Mouse (Mus musculus) T-helper 1 cell (primary cell): ENCODE data around the gene Dmpk.
"Not testable (repeated sequence)": the region's sequence is repeated elsewhere in the genome, so short reads cannot be mapped to it uniquely, and the experiment has no call there.

Experiments used
- in situ Hi-C: fragments of 300-600 bp; cut with MboI, MseI; formaldehyde crosslinking; loops from one replicate; pipeline ENCODE4 v1.15.1; 2025; ENCODE audit warnings: high pct_unique_total_duplicates

The Dmpk gene

DNA sequence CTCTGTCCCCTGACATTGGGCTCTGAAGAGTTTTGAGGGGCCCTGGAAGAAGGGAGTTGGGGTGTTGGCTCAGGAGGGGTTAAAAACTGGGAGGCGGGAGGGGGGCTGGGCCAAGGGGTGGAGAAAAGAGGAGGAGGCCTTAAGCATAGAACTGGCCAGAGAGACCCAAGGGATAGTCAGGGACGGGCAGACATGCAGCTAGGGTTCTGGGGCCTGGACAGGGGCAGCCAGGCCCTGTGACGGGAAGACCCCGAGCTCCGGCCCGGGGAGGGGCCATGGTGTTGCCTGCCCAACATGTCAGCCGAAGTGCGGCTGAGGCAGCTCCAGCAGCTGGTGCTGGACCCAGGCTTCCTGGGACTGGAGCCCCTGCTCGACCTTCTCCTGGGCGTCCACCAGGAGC is at the start of gene Dmpk:
Gene Dmpk (plus strand): TSS at position 149 of the 400 bp plus-strand sequence.
- in situ Hi-C loops = no loop called here

DNA sequence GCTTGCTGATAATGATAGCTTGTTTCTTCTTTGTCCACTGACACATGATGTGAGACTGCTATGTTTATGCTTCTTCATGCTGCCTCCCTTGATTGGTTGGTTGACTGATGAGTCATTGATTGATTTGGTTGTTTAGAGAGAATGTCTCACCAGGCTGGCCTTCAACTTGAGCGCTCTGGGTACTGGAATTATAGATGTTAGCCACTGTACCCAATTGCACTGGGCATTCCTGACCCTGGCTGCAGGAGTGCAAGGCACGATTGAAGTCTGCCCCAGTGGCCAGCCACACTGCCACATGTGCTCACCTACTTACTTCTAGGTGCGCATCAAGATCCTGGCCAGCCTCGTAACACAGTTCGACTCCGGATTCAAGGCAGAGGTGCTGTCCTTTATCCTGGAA is 39.0 kb upstream of the Dmpk start:
- in situ Hi-C loops = no loop called here

DNA sequence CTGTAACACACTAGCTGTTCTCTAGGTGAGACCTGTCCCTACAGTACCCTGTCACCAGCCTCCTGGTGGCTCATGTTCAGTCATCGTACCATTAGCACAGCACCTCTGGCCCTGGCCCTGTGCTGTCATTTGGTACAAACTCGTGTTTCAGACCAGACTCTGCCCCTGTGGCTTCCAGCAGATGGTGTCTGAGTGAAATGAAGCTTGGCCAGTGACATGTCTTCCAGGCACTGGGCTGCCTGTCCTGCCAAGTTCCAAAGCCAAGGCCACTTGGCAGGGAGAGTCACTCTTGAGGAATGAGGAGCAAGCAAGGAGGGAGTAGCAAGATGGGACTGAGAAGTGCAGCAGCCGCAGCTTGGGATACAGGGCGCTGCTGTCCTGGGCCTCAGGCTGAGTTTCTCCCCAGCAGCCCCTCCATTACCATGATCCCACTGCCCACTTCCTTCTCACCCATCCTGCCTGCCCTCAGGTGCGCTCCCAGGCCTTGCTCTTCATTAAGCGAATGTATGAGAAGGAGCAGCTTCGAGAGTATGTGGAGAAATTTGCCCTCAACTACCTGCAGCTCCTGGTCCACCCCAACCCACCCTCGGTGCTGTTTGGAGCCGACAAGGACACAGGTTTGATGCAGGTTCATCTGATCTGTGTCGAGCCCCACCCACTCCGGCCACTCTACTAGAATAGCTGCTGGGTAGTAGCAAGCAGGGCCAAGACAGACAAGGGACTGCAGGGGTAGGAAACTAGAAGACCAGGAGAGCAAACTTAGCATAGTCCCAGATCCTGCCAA is 37.2 kb upstream of the Dmpk start:
- in situ Hi-C loops = no loop called here

DNA sequence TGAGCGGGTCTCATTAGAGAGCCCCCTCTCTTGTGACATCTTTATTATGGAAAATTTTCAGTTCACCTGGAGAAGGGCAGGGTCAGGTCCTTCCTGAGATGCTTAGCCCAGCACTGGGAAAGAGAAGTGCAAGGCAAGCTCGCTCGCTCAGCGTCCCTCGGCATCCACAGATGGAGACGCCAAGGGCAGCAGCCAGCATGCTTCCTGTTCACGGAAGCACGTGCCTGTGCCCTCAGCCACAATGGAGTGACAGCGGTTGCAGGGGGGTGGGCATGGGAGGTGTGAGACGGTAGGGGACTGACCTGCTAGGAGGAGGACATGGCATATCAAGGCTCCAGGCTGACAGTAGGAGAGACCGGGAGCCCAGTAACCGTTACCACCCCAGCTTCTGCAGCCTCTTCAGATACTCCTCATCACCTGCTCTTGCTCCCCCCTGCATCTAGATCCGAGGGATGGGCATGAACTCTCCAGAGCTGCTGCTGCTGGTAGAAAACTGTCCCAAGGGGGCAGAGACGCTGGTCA is 35.6 kb upstream of the Dmpk start:
- in situ Hi-C loops = no loop called here

DNA sequence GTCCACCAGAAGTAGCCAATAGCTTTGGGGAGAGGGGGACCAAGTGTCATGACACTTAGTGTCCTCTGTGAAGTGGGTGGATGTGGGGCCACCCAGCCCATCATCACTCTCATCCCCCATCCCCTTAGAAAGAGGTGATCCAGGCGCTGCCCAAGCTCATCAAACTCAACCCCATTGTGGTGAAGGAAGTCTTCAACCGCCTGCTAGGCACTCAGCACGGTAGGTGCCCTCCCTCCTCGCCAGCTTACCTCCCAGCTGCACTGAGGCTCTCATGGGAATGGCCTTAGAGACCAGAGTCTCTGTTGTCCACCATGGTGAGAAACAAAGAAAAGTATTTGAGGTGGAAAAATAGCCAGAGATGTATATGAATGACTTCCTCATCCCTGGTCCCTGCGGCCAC is 34.4 kb upstream of the Dmpk start:
- in situ Hi-C loops = no loop called here

DNA sequence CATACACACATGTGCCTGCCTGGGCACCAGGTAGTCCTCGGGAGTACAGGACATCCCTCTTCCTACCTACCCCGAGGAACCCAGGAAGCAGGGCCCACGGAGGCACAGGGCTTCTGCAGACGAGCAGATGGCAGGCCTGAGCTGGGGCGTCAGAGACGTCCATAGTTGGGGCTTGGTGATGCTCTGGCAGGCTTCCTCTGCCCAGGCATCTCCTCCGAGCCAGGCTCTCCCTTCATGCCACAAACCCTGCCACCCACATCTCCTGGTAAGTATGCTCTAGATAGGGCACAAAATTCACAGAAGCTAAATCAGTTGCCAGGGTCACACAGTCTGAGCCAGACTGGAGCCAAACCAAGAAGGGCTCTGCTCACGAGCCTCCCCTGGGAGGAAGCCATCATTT is 33.5 kb upstream of the Dmpk start:
- in situ Hi-C loops = no loop called here

DNA sequence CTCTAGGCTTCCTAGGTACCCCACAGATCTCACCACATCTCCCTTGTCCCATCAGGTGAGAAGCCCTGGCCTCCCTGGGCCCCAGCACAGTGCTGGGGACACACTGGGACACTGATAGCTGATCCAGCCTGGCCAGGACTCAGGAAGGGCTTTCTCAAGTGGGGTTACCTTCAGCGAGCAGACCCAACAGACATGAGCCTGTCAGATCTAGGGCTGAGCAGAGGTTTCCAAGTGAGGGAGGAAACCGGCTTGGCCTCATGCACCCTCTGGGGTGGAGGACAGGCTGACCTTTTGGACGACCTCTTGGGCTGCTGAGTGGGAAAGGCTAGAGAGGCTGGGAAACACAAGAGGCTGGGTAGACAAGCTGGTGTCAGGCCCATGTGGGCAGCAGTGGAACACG is 32.5 kb upstream of the Dmpk start:
- in situ Hi-C loops = no loop called here

DNA sequence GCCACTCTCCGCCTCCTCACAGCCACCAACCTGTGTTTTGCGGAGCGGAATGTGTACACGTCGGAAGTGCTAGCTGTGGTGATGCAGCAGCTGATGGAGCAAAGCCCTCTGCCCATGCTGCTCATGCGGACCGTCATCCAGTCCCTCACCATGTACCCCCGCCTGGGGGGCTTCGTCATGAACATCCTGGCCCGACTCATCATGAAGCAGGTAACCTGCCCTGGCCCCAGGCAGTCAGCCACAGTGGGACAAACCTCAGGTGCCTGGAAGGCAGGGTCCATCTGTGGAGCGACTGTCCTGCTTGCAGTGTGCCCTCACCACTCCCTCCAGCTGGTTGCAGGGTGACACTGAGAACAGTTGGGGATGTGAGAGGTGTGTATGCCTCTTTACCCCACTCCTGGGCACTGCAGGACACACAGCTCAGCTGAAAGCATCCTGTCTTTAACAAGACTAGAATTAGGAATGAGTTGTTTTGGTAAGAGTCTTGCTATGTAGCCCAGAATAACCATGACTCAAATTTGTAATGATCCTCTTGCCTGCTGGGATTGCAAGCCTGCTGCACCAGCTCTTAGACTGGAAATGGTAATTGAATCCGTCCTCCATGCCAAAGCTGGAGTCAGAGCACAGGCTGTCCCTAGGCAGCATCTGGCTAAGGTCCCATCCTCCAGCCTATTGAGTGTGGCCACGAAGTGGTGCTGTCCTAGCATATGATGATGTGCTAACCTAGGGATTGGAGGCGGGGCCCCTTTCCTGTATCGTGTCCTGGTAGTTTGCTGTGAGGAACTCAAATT is 31.1 kb upstream of the Dmpk start:
- in situ Hi-C loops = no loop called here

DNA sequence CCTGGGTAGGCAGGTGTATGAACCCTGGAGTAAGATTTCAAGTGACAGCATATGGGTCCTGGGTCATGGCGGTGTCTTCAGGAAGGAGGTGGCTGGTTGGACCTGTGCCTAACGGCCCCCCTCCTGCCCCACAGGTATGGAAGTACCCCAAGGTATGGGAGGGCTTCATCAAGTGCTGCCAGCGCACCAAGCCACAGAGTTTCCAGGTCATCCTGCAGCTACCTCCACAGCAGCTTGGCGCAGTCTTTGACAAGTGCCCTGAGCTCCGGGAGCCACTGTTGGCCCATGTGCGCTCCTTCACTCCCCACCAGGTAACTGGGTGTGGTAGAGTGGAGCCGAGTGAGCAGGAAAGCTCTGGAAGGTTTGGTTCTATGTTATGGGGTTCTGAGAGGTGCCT is 30.5 kb upstream of the Dmpk start:
- in situ Hi-C loops = no loop called here

DNA sequence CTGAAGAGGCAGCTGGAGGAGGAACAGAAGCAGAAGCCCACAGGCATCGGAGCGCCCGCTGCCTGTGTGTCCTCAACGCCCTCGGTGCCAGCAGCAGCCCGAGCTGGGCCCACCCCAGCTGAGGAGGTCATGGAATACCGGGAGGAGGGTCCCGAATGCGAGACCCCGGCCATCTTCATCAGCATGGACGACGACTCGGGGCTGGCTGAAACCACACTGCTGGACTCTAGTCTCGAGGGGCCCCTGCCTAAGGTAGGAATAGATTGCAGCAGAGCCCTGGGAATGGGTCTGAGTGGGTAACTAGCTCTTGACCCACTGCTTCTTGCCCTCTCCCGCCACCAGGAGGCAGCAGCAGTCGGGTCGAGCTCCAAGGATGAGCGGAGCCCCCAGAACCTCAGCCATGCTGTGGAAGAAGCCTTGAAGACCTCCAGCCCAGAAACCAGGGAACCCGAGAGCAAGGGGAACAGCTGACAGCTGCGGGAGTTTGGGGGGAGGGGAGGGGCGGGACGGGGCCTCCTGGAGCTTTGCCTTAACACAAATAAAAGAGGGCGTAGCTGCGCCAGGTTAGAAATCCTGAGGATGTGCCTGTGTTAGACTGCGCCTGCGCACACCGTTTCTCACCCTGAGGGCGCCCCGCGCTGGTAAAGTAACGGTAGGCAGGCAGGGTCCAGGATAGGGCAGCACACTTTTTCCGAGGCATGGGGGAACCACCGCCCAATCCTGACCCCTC is 29.4 kb upstream of the Dmpk start, which contains the start of gene Rsph6a:
Gene Rsph6a (plus strand): TSS at position 644 of the 730 bp plus-strand sequence.
- in situ Hi-C loops = no loop called here

DNA sequence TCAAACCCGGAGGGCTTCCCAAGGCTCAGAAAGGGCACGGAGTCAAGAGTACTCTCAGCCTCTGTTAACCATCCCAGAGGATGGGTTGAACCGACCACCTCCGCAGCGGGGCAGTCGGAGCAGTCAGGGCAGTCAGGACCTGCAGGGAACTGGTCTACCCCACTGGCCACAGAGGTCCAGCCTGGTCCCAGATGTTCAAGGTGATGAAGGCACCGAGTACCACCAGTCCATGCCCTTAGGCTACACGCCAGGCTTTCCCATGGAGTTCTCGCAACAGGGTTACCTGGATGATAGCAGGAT is 28.9 kb upstream of the Dmpk start:
- in situ Hi-C loops = no loop called here

DNA sequence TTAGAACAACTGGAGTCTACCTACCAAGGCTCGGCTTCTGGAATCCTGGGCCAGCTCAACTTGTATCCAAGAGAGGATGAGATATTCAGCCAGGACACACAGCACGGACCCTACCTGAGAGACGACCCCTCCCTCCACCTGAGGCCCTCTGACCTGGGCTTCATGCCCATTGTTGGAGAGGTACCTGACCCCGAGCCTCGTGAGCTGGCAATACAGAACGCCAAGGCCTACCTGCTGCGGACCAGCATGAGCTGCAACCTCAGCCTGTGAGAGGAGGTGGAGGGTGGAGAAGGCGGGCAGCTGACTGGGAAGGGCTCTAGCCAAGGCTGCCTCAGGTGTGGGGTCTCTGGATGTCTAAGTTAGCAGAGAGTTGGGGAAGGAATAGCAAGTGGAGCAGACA is 28.5 kb upstream of the Dmpk start:
- in situ Hi-C loops = no loop called here

DNA sequence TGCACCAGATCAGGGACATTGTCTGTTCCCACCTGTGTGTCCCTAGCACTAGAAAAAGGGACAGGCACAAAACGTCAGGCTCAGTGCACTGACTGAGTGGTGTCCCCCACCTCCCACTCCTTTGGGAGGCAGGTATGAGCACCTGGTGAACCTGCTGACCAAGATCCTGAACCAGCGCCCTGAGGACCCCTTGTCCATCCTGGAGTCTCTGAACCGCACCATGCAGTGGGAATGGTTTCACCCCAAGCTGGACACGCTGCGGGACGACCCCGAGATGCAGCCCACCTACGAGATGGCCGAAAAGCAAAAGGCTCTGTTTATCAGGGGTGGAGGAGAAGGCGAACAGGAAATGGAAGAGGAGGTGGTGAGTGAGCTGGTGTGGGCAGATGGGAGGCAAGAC is 26.2 kb upstream of the Dmpk start:
- in situ Hi-C loops = no loop called here

DNA sequence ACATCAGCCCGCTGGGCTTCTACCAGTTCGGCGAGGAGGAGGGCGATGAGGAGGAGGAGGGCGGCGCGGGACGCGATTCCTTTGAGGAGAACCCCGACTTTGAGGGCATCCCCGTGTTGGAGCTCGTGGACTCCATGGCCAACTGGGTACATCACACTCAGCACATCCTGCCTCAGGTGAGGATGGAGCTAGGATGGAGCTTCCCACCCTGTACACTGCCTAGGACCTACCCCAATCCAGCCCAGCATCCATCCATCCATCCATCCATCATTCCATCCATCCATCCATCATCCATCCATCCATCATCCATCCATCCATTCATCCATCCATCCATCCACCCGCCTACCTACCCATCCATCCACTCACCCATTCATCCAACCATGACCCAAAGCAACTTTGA is 17.8 kb upstream of the Dmpk start:
- in situ Hi-C loops = no loop called here

DNA sequence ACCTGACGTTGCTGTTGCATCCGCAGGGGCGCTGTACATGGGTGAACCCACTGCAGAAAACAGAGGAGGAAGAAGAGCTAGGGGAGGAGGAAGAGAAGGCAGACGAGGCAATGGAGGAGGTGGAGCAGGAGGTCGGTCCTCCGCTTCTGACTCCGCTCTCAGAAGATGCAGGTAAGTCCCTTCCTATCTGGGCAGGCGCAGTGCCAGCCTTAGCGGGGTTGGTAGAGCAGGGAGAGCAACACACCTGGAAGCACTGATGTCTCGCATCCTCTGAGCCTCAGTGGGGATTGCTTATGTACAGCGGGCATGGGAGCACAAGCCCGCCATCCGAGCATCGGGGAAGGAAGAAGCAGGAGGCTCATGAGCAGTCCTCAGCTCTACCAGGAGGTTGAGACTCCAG is 16.6 kb upstream of the Dmpk start:
- in situ Hi-C loops = no loop called here

DNA sequence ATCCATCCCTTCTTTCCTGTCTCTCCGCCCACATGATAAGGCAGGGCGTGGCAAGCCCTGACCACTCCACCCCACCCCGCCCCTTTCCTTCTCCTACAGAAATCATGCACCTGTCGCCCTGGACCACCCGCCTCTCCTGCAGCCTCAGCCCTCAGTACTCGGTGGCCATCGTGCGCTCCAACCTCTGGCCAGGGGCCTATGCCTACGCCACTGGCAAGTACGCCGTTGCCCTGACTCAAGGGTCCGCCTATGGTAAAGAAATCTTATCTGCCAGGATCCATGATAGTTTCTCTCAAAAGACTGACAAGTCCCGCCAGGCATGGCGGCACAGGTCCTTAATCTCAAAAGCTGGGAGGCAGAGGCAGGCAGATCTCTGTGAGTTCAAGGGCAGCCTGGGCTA is 15.7 kb upstream of the Dmpk start:
- in situ Hi-C loops = no loop called here

DNA sequence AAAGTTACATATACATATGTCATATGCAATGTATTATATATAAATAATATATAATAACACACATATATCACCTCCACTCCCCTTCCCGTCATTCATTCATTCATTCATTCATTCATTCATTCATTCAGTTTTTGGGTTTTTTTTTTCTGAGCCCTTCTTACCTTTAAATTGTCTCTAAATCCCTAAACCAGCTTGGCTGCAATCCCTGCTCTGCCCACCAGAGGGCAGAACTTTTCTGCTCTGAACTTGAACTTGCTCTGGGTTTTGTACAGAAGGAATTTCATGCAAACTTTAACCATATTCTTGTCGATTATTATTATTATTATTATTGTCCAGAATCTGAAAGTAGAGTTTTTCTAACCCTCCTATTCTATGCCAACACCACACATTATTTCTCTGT is 14.9 kb upstream of the Dmpk start:
- in situ Hi-C loops = no loop called here

DNA sequence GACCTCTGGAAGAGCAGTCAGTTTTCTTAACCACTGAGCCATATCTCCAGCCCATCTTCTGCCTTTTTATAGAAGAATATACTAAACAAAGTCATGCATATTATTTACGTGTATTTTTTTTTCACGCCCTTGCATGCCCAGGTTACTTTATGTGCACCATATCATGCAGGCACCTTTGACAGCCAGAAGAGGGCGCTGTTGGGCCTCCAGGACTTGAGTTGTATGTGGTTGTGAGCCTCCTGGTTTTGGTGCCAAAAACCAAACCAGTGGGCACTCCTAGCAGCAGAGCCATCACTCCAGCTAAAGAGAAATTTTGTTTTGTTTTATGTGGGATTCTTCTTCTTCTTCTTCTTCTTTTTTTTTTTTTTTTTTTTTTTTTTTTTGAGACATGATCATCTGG is 14.1 kb upstream of the Dmpk start:
- in situ Hi-C loops = no loop called here

DNA sequence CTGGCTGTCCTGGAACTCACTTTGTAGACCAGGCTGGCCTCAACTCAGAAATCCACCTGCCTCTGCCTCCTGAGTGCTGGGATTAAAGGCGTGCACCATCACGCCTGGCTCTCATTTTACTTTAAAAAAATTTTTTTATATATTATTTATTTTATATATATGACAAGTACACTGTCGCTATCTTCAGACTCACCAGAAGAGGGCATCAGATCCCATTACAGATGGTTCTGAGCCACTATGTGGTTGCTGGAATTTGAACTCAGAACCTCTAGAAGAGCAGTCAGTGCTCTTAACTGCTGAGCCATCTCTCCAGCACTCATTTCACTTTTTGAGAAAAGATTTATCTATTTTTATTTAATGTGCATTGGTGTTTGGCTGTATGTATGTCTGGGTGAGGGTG is 12.6 kb upstream of the Dmpk start:
- in situ Hi-C loops = not testable (repeated sequence)

DNA sequence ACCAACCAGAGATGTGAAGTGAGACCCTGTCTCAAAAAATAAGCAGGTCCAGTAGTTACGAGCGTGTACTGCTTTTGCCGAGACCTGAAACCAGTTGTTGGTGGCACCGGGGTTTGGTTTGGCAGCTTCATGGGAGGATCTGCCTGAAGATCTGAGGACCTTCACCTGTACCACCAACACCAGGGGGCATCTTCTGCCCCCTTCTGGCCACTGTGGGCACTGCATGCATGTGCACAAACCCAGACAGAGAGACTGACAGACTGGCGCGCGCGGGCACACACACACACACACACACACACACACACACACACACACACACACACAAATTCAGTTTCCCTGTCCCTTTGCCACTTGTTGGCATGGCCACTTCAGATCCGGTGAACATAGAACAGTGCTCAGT is 10.1 kb upstream of the Dmpk start:
- in situ Hi-C loops = no loop called here

DNA sequence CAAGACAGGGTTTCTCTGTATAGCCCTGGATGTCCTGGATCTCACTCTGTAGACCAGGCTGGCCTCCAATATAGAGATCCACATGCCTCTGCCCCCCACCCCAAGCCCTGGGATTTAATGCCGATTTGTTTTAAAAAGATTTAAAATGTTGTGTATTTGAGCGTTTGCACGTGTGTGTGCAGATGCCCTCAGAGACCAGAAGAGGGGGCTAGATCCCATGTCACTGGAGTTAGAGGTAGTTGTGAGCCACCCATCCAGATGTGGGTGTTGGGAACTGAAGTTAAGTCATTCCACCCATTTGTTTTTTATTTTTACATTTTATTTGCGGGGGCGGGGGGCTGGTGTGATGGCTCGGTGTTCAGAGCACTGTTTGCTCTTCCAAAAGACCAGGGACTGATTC is 9.2 kb upstream of the Dmpk start:
- in situ Hi-C loops = no loop called here

DNA sequence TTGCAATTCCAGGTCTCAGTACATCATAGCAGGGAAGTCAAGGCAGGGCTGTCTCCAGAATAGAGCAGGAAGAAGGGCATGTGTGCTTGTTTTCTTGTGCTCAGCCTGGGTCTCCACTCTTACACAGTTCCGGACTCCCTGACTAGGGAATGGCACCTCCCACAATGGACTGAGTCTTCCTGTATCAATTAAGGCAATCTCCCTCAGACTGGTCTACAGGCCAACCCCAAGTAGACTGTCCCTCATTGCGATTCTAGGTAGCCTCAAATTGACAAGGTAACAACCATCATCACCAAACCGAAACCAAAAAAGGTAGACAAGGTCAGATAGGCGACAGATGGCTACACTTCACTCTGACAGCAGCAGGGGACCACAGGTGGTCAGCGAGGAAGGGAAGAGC is 8.4 kb upstream of the Dmpk start:
- in situ Hi-C loops = no loop called here
